Mouse (Mus musculus) stomach, embryonic 15.5 days (tissue): ENCODE results near the gene Gdi2. TPM values are rescaled to one million over a fixed set of nuclear protein-coding genes. Genes with fewer than 3 reads are reported as not detected.
A peak's percentile ranks its signal among the peaks of the same experiment; 100 is the strongest.
"Not testable (repeated sequence)": the region's sequence is repeated elsewhere in the genome, so short reads cannot be mapped to it uniquely, and the experiment has no call there.

Experiments
- ATAC-seq: fragments of 200-750 bp; cut with Nextera tagmentation; 2 replicates; pipeline ENCODE4 v1.8.0; 2017; ENCODE audit warnings: low read depth, moderate number of reproducible peaks, moderate TSS enrichment; ENCODE audit not compliant: insufficient read depth, low FRiP score
- H3K27ac ChIP-seq: fragments of 300-500 bp; sonication (generic); 2 replicates; pipeline ENCODE4 v1.5.1; 2015; ENCODE audit warnings: mild to moderate bottlenecking, inconsistent platforms
- H3K27me3 ChIP-seq: fragments of 300-500 bp; sonication (generic); replicated peaks from 2 replicates; pipeline ENCODE4 v1.6.1; 2015; ENCODE audit warnings: inconsistent platforms
- H3K36me3 ChIP-seq: fragments of 300-500 bp; sonication (generic); 2 replicates; pipeline ENCODE4 v1.6.1; 2015; ENCODE audit warnings: inconsistent platforms
- H3K4me1 ChIP-seq: fragments of 300-500 bp; sonication (generic); 2 replicates; pipeline ENCODE4 v1.6.1; 2015; ENCODE audit warnings: inconsistent platforms
- H3K4me2 ChIP-seq: fragments of 300-500 bp; sonication (generic); 2 replicates; pipeline ENCODE4 v1.6.1; 2015; ENCODE audit warnings: mild to moderate bottlenecking, inconsistent platforms
- H3K4me3 ChIP-seq: fragments of 300-500 bp; sonication (generic); replicated peaks from 2 replicates; pipeline ENCODE4 v1.5.1; 2015; ENCODE audit warnings: inconsistent platforms
- H3K9ac ChIP-seq: fragments of 300-500 bp; sonication (generic); 2 replicates; pipeline ENCODE4 v1.6.1; 2015; ENCODE audit warnings: inconsistent platforms
- H3K9me3 ChIP-seq: fragments of 300-500 bp; sonication (generic); 2 replicates; pipeline ENCODE4 v1.6.1; 2016; ENCODE audit warnings: inconsistent platforms
- WGBS: fragments of 180-500 bp; shearing (Covaris S2); methylation state at CpG from one replicate; pipeline ENCODE4 v1.1.7; 2015; 5-methylcytosine and 5-hydroxymethylcytosine counted together
- polyA plus RNA-seq: library from polyadenylated mRNA; unstranded; fragments of >200 nt; fragmentation: Nextera tagmentation; extraction: Ambion mirVana; gene quantifications from 2 replicates; pipeline ENCODE4 v1.2.1, GENCODE M21; 2015

Gdi2 gene
- polyA plus RNA-seq: 402 and 410 TPM in 2 replicates

DNA sequence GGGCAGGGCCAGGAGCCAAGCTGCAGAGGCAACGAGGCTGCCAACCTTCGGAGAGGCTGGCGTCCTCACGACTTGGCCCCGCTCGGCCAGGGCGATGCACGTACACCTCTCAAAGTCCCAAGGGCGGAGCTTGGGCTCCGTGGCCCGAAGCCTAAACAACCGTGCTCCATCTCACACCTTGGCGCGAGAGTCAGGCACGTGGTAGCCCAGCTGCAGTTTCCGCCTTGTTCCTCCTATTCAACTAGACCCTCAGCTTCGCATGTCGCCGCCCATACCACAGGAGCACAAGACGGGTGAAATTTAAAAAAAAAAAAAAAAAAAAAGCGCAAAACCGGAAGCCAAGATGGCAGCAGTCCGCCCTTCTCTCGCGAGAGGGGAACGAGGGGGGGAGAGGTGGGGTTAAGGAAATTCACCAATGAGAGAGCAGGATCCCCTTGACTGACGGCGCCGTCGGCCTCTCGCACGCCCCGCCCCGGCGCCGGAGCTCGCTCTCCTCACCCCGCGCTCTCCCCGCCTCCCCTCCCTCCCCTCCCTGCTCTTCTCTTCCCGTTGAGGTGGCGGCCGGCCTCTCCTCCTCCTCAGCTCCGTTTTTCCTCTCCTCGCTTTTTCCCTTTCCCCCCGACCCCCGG is at the start of gene Gdi2:
TSS of gene Gdi2 (plus strand) at position 470 of the 629 bp plus-strand sequence.
- Histone ChIP-seq H3K4me3 (peak within 1 kb of the TSS; percentile 99), H3K4me2 (peak within 1 kb of the TSS; percentile 83), H3K27me3 (no peaks in the 10 kb centered on the region), H3K9me3 (no peaks in the 10 kb centered on the region), H3K36me3 (no peaks in the 10 kb centered on the region), H3K4me1 (peaks cover 14% of the 10 kb centered on the region; the same call in 1 of the 2 replicates), H3K27ac (peak within 1 kb of the TSS; percentile 99), H3K9ac (peak within 1 kb of the TSS; percentile 97)
- WGBS: 1% methylated on average over 44 of the region's 47 CpGs
- ATAC-seq: peak; percentile 97

GRCm38 (mm10) chr13:3495526-3495925 is 42.3 kb upstream of the Gdi2 start:
- 91% methylated on average over 4 of the region's 4 CpGs for WGBS
- Histone ChIP-seq H3K9me3 (no peaks in the 10 kb centered on the region), H3K4me1 (no peaks in the 10 kb centered on the region), H3K36me3 (no peaks in the 10 kb centered on the region), H3K9ac (no peak overlapping the region), H3K4me2 (no peak overlapping the region), H3K4me3 (no peak overlapping the region), H3K27ac (no peak overlapping the region), H3K27me3 (no peaks in the 10 kb centered on the region)
- ATAC-seq: no peak

GRCm38 (mm10) chr13:3501014-3501413 is 36.8 kb upstream of the Gdi2 start:
- H3K4me3 ChIP-seq, ATAC-seq, H3K4me2 ChIP-seq, H3K4me1 ChIP-seq, H3K27me3 ChIP-seq, H3K9me3 ChIP-seq, H3K36me3 ChIP-seq, H3K27ac ChIP-seq, H3K9ac ChIP-seq: not testable (repeated sequence)
- WGBS: 78% methylated on average over 6 of the region's 6 CpGs

GRCm38 (mm10) chr13:3515351-3515750 is 22.5 kb upstream of the Gdi2 start:
- 69% methylated on average over 6 of the region's 6 CpGs for WGBS
- not testable (repeated sequence) for H3K4me1 ChIP-seq, H3K27me3 ChIP-seq, ATAC-seq, H3K36me3 ChIP-seq, H3K27ac ChIP-seq, H3K9me3 ChIP-seq, H3K4me3 ChIP-seq, H3K4me2 ChIP-seq, H3K9ac ChIP-seq

- H3K36me3 ChIP-seq, H3K9me3 ChIP-seq, H3K4me1 ChIP-seq, H3K4me3 ChIP-seq, H3K4me2 ChIP-seq, H3K27ac ChIP-seq, H3K27me3 ChIP-seq, H3K9ac ChIP-seq, ATAC-seq: not testable (repeated sequence)
- WGBS: 46% methylated on average over 4 of the region's 4 CpGs
Measured at GRCm38 (mm10) chr13:3519357-3519756, 18.5 kb upstream of the Gdi2 start.

DNA sequence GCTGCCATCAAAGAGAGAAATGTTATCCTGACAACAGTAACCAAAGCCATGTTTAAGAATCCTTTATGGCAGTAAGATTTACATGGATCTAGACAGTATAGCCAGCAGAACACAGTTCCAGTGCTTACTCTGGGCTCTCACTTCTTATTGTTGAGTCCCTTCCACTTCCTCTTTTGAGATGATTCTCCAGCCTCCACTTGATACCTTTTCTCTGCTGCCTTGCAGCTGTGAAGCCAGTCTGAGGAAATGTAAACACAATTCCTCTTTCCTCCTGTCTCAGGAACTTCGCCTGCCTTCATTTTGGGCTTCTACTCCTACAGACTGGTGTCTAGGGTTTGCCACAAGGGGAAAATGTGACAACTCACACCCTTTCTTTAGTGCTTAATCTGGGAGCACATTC is 17.9 kb upstream of the Gdi2 start:
- H3K4me1 ChIP-seq, H3K36me3 ChIP-seq, H3K9ac ChIP-seq, ATAC-seq, H3K4me2 ChIP-seq, H3K27ac ChIP-seq, H3K4me3 ChIP-seq, H3K9me3 ChIP-seq, H3K27me3 ChIP-seq: not testable (repeated sequence)
- 17% methylated on average over 1 of the region's 1 CpGs for WGBS

DNA sequence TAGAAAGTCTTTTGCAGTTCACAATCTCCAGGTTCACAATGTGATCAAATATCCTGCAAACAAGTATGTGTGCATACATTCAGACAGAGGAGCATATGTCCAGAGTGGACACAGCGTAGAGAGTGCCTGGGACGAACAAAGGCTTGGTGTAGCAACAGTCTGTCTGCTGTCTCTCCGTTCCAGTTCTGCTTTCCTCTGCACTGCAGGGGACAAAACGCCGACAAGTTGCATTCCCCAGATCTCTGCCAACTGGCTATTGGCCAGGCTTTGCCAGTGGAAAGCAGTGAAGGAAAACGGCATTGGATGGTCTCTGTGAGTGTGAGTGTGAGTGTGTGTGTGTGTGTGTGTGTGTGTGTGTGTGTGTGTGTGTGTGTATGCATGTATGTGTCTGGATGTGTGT is 14.4 kb upstream of the Gdi2 start:
- 48% methylated on average over 6 of the region's 6 CpGs for WGBS
- no peak overlapping the region for H3K9ac ChIP-seq
- ATAC-seq: no peak
- H3K9me3 ChIP-seq: no peaks in the 10 kb centered on the region
- H3K36me3 ChIP-seq: no peaks in the 10 kb centered on the region
- no peak overlapping the region for H3K27ac ChIP-seq
- H3K4me3 ChIP-seq: no peak overlapping the region
- H3K4me2 ChIP-seq: no peak overlapping the region
- H3K4me1 ChIP-seq: no peaks in the 10 kb centered on the region
- no peaks in the 10 kb centered on the region for H3K27me3 ChIP-seq

DNA sequence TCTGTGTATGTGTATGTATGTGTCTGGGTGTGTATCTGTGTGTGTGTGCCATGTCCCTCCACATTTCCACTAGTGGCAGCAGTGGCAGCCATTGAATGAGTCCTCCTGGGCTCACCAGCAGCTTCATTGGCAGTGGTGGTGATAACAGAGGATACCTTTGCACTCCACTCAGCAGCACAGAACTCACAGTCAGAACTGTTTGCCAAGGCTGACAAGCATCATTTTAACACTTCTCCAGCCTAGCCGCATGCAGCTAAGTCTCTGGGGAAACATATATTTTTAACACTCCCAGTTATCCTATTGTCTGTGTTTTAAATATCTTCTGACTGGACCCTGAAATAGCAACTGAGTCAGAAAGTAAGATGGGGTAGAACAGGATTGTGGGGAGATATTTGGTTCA is 13.9 kb upstream of the Gdi2 start:
- no peak overlapping the region for H3K4me2 ChIP-seq
- no peak for ATAC-seq
- H3K36me3 ChIP-seq: no peaks in the 10 kb centered on the region
- no peaks in the 10 kb centered on the region for H3K9me3 ChIP-seq
- no peaks in the 10 kb centered on the region for H3K4me1 ChIP-seq
- H3K4me3 ChIP-seq: no peak overlapping the region
- H3K27me3 ChIP-seq: no peaks in the 10 kb centered on the region
- H3K9ac ChIP-seq: no peak overlapping the region
- H3K27ac ChIP-seq: no peak overlapping the region
- WGBS: 90% methylated on average over 1 of the region's 1 CpGs

GRCm38 (mm10) chr13:3525611-3526051 is 12.2 kb upstream of the Gdi2 start:
- WGBS: 53% methylated on average over 4 of the region's 4 CpGs

GRCm38 (mm10) chr13:3526328-3526727 is 11.5 kb upstream of the Gdi2 start:
- Histone ChIP-seq H3K4me2 (no peak overlapping the region), H3K27me3 (no peaks in the 10 kb centered on the region), H3K27ac (no peak overlapping the region), H3K4me3 (no peak overlapping the region), H3K9ac (no peak overlapping the region), H3K36me3 (no peaks in the 10 kb centered on the region), H3K9me3 (no peaks in the 10 kb centered on the region), H3K4me1 (no peaks in the 10 kb centered on the region)
- WGBS: 78% methylated on average over 8 of the region's 8 CpGs
- ATAC-seq: no peak

More at GRCm38 (mm10) chr13:3525611-3526051, 12.2 kb upstream of the Gdi2 start:
- Histone ChIP-seq H3K9me3 (no peaks in the 10 kb centered on the region), H3K4me1 (no peaks in the 10 kb centered on the region), H3K4me3 (no peak overlapping the region), H3K36me3 (no peaks in the 10 kb centered on the region), H3K27ac (no peak overlapping the region), H3K9ac (no peak overlapping the region), H3K4me2 (no peak overlapping the region), H3K27me3 (no peaks in the 10 kb centered on the region)
- ATAC-seq: peak; percentile 53; the same call in 1 of the 2 replicates

DNA sequence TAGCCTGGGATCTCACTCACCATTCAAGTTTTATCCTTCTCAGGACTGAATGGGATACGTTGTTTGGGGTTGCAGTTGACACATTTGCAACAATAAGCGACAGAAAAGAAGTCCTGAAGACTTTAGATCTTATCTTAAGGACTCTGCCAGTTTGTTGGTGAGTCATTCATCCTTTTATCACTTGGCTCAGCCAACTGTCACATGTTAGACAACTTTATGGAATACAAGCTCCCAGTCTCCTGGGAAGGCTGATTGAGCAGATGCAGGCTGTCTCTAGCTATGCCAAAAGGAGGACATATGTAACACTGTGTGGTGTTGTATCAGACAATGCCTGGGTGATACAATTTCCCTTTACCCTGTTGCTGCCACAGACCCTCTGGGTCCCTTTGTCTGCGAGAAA is 7.4 kb upstream of the Gdi2 start:
- H3K9ac ChIP-seq: no peak overlapping the region
- WGBS: 56% methylated on average over 3 of the region's 3 CpGs
- H3K36me3 ChIP-seq: no peaks in the 10 kb centered on the region
- H3K9me3 ChIP-seq: no peaks in the 10 kb centered on the region
- no peak overlapping the region for H3K4me3 ChIP-seq
- no peak; the same call in 1 of the 2 replicates for ATAC-seq
- H3K4me1 ChIP-seq: no peaks in the 10 kb centered on the region
- no peaks in the 10 kb centered on the region for H3K27me3 ChIP-seq
- no peak overlapping the region for H3K4me2 ChIP-seq
- no peak overlapping the region for H3K27ac ChIP-seq

DNA sequence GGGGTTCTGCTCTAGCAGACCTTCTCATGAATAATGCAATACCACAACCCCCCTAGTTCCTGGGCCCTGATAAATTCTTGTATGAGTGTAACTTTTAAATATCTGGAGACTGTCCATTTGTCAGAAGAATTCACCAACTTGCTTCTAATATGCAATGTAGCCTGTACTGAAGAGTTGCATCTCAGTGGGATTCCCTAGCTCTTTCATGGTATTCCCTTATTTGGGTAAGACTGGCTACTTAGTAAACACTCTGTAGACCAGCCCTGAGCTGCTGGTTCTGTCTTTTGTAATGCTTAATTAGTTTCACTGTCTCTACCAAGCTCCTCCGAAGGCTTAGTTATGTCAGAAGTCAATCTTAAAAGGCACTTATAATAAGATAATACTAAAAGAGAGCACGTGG is 6.7 kb upstream of the Gdi2 start:
- not testable (repeated sequence) for H3K4me1 ChIP-seq, H3K9ac ChIP-seq, H3K27ac ChIP-seq, H3K27me3 ChIP-seq, H3K9me3 ChIP-seq, H3K4me2 ChIP-seq, H3K36me3 ChIP-seq, ATAC-seq, H3K4me3 ChIP-seq
- 69% methylated on average over 2 of the region's 2 CpGs for WGBS
